Mouse (Mus musculus) stomach, postnatal 0 days (tissue): ENCODE results near the gene Tpp1.

Experiments
- CTCF ChIP-seq: IDR thresholded peaks from 2 replicates; pipeline ENCODE4 v1.5.1; 2016; ENCODE audit warnings: antibody characterized with exemption, low read depth, mild to moderate bottlenecking, moderate library complexity
- EP300 ChIP-seq: optimal IDR thresholded peaks from 2 replicates; pipeline ENCODE3; 2016; ENCODE audit warnings: antibody characterized with exemption

DNA sequence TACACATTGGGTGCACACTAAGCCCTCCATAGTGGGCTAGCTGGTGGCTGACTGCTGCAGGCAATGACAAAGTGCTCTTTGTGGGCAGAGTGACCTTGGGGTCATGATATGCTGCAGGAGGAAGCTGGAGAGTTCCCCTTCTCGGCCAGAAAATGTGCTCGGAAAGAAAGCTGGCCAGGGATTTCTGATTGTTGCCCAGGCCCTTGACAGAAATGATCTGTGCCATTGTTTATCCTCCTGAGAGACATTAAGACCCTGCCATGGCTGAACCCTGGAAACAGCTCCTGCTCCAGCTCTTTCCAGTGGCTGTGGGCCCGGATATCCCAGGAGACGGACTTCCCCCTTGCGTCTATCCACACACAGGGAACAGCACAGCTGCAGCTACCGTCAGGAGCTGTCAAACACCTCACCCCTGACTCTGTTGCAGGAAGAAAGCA is 15.7 kb upstream of the Tpp1 start:
- TF ChIP-seq CTCF (no peak), EP300 (no peak)
